Mouse (Mus musculus) adrenal gland, postnatal 14 days (tissue): ENCODE data around the gene Ppp2r3a. TPM values are rescaled to one million over a fixed set of nuclear protein-coding genes. Genes with fewer than 3 reads are reported as not detected.

ENCODE experiments used
- DNase-seq: peaks from one replicate; pipeline ENCODE4 v3.0.0; 2021; ENCODE audit warnings: mixed read lengths
- long read RNA-seq, 2 experiments: library from polyadenylated mRNA; stranded (forward); transcript quantifications; one replicate each; pipeline ENCODE4 v2.0.0; 2021
- total RNA-seq: library from RNA; stranded (reverse); gene quantifications from 2 replicates; pipeline ENCODE4 v1.2.3, GENCODE M21; 2021

Ppp2r3a gene
- total RNA-seq: 24.2 and 28.6 TPM in 2 replicates
- long read RNA-seq, experiment 1, full-length matches to known transcripts: 1 of 8 reads
- long read RNA-seq, experiment 1, partial matches to known transcripts: 4 of 8 reads
- long read RNA-seq, experiment 1, other reads (novel, unspliced or antisense): 3 of 8 reads
- long read RNA-seq, experiment 2, partial matches to known transcripts: 5 of 8 reads
- long read RNA-seq, experiment 2, other reads (novel, unspliced or antisense): 3 of 8 reads

DNA sequence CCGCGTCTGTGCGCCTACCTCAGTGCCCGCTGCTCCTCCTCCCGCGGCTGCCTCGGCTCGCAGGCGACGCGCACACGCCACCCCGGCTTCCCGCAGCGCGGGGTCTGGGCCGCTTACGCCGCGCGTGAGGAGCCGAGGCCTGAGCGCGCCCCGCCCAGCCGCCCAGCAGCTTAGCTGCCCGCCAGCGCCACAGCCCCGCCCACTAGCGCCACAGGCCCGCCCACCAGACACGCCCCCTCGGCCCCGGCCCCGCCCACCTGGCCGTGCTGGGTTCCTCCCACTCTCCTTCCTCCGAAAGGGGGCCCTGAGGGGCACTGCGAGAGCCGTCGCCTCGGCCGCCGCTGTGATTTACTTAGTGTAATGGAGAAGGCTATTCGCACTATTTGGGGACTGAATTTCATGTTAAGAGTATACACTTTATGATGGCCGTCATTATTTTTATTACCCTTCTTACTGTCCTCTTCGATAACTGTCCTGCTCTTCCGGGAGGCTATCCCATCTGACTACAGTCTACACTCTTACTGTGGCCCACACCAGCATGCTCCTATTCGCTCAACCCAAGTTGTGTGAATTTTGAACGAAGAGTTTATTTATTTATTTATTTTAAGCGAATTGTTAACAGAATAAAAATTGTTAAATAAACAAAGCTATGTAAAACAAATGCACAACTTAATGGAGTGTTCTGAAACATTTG is at the start of gene Ppp2r3a:
TSS of gene Ppp2r3a (minus strand) at position 152 of the 694 bp plus-strand sequence.
- peak; percentile 100 for DNase-seq

DNA sequence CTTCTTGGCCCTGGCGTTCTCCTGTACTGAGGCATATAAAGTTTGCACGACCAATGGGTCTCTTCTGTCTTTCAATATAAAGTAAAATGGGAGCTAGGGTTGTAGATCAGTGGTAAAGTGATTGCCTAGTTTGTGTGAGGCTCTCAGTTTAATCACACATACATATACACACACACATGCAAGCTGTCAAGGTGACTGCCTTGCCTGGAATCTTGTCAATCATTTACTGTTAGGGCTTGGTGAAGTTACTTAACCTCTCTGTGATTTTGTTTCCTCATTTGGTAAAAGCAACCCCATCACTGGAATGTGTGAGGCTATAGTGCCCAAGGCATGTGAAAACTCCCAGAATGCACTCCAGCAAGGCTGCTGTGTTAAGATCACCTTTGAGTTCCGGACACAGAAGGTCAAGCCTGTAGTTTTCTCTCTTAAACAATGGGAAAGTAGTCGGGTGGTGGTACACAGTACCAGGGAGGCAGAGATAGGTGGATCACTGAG is 48.9 kb upstream of the Ppp2r3a start:
- no peak for DNase-seq

DNA sequence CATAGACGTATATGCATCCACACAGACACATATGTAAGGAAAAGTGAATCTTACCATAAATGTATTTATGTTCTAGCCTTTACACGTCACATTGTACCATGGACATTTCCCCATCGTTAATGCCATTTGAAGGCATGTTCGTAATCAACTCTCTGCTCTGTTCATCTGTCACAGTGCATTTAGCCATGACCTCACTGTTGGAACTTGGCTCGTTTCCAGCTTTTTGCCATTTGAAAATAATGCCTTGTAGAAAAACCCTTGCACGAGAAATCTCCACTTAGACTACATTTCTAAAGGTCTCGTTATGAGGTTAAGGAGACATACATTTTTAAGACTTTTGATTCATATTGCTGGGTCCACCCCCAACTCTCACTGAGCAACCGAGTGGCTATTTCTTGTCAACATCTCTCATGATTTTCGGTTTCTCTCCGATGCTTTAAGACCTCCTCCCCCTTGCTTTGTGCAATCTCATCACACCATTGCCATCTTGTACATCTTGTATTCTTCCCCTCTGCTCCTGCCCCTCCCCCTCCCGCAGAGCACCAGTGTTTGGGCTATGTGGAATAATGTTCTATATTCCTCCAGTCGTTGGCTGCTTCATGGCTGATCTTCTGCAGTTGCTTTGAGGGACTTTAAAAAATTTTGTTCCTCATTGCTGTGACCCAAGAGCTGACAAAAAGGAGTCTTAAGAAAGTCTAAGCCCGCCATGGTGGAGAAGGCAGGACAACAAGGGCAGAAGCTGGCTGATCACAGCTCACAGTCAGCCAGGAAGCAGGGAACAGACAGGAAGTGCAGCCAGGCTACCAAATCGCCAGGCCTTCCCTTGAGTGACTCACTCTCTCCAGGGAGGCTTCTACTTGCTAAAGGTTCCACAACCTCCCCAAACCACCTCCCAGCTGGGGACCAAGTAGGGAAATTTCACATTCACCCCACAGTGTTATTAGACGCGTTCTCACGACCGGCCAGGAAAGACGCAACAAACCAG is 40.4 kb upstream of the Ppp2r3a start:
- DNase-seq: peak; percentile 69

DNA sequence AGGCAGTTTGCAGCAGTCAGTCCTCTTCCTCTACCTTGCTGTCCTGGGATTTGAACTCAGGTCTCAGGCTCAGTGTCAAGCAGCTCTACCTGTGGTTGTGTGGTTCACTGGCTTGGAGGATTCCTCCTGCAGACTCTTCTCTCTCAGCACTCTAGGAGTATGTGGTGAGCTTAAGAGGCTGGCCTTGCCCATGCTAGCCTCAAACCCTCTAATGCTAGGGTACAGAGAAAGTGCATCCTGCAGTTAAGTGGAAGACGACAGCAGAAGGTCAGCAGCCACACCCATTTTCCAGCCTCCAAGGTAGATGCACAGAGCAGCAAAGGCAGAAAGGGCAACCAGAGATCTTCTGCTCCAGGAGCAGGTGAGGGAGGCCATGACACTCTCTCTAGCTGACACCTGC is 39.3 kb upstream of the Ppp2r3a start:
- DNase-seq: no peak

DNA sequence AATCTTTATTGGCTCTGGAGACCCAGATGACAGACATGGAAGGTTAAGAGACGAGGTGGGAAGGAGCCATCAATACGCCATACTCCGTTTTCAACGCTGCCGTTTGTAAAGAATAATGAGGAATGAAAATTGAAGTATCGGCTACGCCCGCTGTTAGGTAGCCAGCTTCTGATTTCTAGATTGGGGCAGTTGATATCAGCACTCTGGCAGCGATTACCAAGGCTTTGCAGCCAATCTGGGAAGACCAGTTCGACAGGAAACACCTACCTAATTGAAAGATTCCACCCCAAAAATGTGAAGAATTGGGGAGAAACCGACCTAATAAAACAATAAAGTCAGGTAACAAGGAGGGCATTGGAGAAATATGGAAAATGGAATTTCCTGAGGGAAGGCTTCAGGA is 38.2 kb upstream of the Ppp2r3a start:
- no peak for DNase-seq

DNA sequence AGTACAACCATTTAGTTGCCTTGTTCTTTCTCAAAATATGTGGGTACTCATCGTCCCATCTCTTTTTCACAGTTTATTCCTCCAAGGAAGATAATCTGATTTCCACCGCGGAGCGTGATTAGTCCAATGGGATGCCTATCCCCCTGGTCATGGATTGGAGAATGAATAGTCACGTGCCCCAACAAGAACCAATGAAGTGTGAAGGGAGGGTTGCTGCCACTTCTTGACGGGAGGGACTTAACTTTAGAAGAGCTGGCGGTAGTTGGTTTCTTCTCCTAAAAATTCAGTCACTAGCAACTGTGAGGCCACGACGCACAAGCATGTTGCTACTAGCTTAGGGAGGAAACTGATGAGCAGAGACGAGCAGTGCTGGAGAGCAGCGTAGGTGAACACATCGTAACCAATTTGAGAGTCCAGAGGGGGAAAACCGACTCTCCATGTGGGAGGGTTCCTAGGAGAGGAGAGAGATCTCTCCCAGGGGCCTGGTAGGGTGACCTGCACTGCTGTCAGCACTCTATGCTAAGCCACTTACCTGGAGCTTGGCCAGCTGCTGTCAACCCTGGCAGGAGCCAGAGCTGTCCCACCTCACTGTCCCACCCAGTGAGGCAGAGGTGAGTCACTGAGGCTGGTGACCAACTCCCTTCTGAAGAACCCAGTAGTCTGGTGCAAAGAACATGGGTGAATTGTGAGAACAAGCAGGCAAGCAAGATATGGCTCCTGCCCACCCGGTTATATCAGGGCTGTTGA is 37.5 kb upstream of the Ppp2r3a start:
- no peak for DNase-seq

DNA sequence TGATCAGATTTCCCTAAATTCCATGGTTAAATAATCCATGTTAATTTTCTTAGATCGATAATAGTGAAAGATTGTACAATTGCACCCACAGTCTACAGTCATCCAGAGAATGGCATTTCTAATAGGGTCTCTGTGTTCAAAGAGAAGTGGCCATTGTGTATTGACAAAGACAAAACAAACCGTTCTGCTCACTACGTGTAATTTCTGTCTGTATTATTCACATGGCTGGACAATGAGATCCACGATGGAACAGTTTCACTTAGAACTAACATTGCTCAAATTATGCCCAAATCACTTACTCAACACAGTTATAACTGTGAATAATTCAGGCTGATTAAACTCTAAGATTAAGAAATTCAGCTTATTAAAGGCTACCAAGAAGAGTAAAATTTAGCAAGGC is 35.2 kb upstream of the Ppp2r3a start:
- no peak for DNase-seq

DNA sequence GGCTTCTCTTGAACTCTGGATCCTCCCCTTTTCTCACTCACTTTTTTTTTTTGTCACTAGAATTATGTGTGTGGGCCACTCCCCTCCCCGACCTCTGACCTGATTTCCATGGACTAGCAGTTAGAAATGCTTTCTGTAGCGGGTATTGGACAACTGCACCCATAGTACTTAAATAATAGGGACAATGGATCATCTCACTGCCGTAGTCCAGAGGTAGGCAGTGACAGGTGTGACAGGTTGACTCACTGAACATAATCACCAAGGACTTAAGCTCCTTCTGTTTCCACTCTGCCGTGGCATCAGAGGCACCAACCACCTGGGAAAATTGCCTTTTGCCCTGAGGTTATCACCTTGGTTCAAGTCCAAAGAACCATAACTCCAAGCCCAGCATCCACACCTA is 32.5 kb upstream of the Ppp2r3a start:
- DNase-seq: no peak

DNA sequence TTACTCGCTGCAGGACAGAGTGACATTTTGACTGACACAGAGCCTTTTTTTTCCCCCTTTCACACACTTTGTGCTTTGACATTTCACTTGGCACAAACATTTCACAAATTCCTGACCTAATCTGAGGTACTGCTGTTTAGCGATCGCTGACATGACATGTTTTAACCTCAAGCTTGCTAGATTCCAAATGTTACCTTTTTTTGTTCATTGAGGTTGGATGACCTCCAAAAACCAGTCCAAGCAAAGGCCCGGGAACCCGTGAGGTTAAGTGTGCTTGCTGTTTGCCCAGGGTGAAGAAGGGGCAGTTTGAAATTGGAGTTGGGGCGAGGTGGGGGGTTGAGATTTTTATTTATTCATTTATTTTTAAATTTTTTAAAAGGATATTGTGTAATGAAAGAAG is 31.1 kb upstream of the Ppp2r3a start:
- no peak for DNase-seq

DNA sequence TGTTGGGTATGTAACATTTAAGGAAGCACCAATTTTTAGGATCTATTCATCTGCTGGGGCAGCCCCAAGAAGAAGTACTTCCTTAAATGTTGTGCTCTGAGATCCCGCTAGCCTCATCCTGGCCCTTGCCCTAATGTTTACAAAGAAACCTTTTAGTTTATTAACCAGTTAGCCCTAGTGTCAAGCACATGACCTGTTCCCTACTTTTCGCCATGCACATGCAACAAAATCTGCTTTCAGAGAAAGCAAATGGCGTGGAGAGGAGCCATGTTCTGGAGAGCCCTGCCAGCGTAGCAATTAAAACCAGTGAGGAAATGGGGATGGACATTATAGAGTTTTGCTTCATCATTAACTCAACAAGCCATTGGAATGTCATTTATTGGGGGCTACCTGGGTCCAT is 30.3 kb upstream of the Ppp2r3a start:
- no peak for DNase-seq

DNA sequence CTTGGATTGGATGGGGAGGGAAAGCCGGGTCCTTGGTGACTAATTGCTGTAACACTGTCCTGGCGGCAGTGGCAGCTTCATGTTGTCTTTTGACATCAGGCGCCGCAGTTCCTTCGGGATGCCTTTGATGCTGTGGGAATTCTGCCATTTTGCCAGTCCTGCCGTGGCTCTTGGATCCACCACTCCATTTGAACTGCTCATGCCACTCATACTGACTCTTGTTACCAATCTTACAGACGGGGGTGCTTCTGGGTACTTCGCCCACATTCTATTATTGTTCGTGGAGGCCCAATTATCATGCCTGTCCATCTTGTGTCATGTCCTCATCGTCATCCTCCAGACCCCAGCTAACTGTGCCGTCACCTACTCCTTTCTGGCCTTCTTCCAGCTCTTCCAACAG is 29.7 kb upstream of the Ppp2r3a start:
- DNase-seq: no peak

DNA sequence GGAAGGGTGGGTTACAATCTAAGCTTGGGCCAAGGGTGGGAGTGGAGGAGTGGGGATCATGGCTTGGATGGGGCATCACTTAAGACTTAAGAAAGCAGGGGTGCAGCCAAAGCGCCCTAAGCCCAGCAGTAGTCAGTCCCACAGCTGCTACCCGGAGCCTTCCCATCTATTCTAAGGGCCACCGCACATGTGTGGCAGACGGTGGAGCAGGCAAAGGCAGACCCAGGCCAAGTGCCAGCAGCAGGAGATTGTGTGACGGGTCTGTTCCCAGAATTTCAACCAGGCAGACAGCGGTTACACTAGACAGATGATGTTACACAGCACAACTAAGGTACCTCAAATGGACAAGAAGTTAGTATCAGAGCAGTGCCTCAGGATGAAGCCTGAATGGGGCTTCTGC is 29.3 kb upstream of the Ppp2r3a start:
- no peak for DNase-seq

DNA sequence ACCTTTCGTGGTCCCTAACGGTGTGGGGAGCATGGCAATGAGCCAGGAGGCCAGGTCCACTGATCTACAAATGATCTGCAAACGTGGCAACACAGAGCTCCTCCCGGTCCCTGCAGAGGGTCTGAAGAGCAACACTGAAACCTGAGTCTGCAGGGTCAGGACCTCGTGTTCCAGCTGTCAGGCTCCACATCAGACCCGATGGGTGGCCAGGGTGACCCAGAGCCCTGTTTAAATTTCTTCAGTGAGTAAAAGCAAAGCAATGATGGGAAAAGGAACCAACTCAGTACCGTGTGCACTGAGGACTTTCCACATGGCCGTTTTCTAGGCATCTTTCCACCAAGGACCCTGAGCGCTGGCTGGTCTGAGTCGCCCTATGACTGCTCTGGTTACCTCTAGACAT is 28.6 kb upstream of the Ppp2r3a start:
- no peak for DNase-seq

DNA sequence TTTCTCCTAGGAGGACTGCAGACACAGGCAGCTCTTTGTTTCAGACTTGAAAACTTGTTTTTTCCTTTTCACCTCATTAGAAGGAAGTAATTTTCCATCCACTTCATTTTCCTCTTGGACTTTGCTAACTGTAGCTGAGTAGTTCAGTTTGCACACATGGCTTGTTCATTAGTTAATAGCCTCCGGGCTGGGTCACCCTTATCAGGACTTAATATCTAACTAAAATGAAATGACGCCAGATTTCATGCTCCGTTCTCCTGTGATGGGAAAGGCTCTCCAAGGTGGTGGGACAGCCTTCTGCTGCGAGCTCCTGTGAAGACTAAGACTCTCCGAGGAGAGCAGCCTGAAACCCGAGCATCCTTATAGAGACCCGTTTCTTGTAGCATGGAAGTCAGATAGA is 21.1 kb upstream of the Ppp2r3a start:
- no peak for DNase-seq

DNA sequence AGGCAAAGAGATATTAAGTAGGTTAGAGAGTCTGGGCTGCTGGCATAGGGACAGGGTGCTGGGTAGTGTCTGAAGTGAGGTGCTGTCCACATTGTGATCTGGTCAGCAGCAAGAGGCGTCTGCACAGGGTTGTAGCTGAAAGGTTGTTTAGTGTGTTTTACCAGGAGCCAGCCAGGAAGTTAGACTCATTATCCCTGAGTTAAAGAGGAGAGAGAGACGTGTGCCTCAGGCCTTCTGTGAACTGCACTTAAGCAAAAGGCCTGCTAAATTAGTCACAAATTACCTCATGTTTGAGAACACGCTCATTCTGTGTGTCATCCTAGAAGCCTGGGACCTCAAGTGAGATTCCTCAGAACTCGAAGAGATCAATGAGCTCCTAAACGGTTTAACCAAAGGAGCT is 18.4 kb upstream of the Ppp2r3a start:
- no peak for DNase-seq

DNA sequence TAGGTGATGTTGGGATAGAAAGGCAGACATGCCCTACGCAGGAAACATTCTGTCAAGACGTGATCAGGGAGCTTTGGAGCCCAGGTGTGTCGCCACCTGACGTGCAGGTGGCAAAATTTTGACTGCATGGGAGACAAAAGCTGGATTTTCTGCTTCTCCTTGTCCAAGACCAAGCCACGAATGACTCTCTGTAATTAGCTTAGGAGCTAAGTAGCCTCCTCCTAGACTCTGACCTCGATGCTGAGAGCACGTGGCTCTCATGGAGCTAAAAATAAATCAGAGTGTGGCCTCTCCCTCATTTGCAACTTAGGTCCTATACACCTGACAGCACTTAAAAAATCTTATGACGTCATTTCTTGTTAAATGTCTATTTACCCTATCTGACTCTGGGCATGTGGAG is 14.4 kb upstream of the Ppp2r3a start:
- DNase-seq: no peak

DNA sequence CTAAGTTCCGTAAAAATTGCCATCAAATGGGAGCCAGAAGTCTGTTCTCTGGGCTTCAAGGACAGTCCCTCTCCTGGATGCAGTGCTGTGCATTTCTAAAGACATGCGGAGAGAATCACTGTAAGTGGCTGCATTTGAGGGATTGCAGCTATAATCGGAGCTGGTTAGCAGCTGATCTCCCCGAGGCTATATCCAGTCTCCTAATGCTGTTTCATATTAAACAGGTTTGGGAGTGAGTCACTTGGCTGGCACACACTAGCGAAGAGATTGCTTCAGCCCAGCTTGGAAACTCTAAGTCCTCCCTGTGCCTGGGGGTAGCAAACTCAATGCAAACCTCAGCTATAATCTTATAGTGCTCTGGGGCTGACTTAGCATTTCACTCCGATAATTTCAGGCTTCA is 14.0 kb upstream of the Ppp2r3a start:
- DNase-seq: peak; percentile 58

DNA sequence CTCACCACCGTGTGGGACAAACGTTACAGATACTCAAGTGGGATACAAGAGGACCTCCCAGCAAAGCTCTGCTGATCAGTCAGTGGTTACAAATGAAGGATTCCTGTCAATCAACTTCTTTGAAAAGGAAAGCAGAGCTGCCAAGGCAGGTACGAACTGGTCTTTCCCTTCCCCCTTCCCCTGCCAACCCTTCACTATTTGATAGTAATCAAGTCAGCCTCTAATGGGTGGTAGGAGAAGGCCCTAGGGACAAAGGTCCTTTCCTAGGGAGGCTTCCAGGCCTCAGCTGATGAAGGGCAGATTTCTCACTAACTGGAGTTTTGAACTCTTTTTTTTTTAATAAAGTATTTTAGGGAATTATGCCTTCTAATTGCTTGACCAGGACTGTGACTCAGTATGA is 11.2 kb upstream of the Ppp2r3a start:
- DNase-seq: no peak

DNA sequence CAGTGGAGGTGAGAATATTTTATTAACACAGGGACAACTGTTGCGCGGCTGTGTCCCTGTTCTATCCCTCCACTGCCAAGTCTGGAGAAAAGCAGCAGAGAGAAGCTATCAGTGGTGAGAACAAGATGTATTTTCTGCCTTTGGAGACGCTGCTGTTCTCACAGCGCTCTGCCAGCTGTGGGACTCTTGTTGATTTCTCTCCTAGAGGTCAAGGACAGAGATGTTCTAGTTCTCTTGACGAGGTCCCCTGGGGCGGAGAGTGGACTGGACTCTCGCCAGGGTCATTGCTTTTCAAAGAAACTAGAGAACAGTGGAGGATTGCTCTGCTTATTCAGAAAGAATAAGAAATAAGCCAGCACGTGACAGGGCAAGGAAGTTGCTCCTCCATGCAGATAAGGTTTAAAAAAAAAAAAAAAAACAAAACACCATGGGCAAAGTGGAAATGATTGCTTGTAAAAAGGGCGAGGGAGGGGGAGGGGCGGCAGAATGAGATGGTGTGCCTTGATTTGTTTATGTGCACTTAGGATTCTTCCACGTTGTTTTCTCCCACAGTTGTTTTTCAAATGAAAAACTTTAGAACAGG is 10.5 kb upstream of the Ppp2r3a start:
- DNase-seq: peak; percentile 90

DNA sequence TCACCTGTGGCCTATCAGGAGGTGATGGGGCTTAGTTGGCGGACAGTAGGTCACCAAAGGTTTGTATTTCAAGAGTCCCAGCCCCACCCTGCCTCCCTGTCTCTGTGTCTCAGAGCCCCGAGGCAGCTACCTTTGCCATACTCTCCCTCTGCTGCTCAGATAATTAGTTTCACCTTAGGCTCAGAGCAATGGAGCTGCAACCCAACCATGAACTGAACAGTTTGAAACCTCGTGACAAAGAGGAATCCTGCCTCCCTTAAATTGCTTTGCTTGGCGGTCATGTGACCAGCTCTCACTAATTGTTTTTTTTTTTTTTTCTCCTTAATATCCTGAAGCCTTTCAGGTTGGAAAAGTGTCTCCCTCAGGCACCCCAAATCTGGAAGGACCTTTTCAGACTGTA is 9.8 kb upstream of the Ppp2r3a start:
- no peak for DNase-seq

DNA sequence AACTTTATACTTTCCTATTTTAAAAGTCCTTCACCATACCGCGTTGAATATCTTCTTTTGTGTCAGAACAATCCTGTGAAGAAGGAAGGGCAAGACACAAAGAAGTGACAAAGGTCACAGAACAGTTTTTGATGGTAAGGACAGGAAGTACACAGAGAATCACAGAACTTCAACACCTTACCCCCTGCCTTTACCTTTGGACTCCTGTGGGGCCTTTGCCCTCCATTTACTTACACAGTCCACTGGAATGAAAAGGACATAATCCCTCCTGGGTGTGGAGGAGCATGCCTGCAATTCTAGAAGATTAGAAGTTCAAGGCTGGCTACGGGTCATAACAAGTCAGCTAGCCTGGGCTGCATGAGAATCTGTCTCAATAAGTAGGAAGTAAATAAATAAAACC is 1.5 kb upstream of the Ppp2r3a start:
- DNase-seq: no peak

DNA sequence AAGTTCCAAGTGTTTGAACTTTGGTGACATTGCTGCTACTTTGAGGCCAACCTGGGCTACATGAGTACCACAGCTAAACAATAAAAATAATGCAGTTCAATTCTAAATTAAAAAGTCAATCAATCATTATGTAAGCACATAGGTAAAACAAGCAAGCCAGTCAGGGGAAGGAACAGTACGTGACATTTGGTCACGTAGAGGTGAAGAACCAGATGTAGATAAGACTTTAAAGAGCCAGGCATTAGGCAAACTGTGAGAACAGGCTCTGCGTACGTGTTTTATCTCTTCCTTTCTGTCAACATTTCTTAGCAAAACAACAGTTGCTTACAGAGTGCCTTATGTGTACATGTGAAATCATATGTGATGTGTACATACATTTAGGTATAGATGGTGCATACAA is 946 bp upstream of the Ppp2r3a start:
- no peak for DNase-seq
